Mouse (Mus musculus): Measurements from ENCODE around the gene Elk3.

Gene Elk3

GRCm38 (mm10) chr10:93294547-93295219, 16.3 kb downstream of the Elk3 start:
- DNase-seq (ENCODE audit: low spot score in 2 of 2), result no peak

GRCm38 (mm10) chr10:93293621-93294020, 17.3 kb downstream of the Elk3 start:
- DNase-seq (ENCODE audit: low spot score in 2 of 2), result no peak

- peak; percentile 51 to 72 for DNase-seq (ENCODE audit: low spot score in 2 of 2)
Measured at GRCm38 (mm10) chr10:93291843-93292242, 19.1 kb downstream of the Elk3 start.

GRCm38 (mm10) chr10:93291352-93291751, 19.6 kb downstream of the Elk3 start:
- no peak for DNase-seq (ENCODE audit: low spot score in 2 of 2)

GRCm38 (mm10) chr10:93289404-93289803, 21.5 kb downstream of the Elk3 start:
- no peak for DNase-seq (ENCODE audit: low spot score in 2 of 2)

- no peak for DNase-seq (ENCODE audit: low spot score in 2 of 2)
Measured at GRCm38 (mm10) chr10:93288336-93288735, 22.6 kb downstream of the Elk3 start.

- no peak for DNase-seq (ENCODE audit: low spot score in 2 of 2)
Measured at GRCm38 (mm10) chr10:93287551-93288145, 23.3 kb downstream of the Elk3 start.

- DNase-seq (ENCODE audit: low spot score in 2 of 2), result no peak
Measured at GRCm38 (mm10) chr10:93285489-93285888, 25.4 kb downstream of the Elk3 start.

- peak in 1 of 2 experiments; percentile 21 for DNase-seq (ENCODE audit: low spot score in 2 of 2)
Measured at GRCm38 (mm10) chr10:93283258-93283657, 27.7 kb downstream of the Elk3 start.

- no peak for DNase-seq (ENCODE audit: low spot score in 2 of 2)
Measured at GRCm38 (mm10) chr10:93282526-93282964, 28.4 kb downstream of the Elk3 start.

- no peak for DNase-seq (ENCODE audit: low spot score in 2 of 2)
Measured at GRCm38 (mm10) chr10:93281092-93281491, 29.8 kb downstream of the Elk3 start.

GRCm38 (mm10) chr10:93280586-93280985, 30.3 kb downstream of the Elk3 start:
- DNase-seq (ENCODE audit: low spot score in 2 of 2), result no peak

- DNase-seq (ENCODE audit: low spot score in 2 of 2), result no peak
Measured at GRCm38 (mm10) chr10:93279062-93279461, 31.9 kb downstream of the Elk3 start.

GRCm38 (mm10) chr10:93278361-93278760, 32.6 kb downstream of the Elk3 start:
- DNase-seq (ENCODE audit: low spot score in 2 of 2), result no peak

- no peak for DNase-seq (ENCODE audit: low spot score in 2 of 2)
Measured at GRCm38 (mm10) chr10:93276857-93277256, 34.1 kb downstream of the Elk3 start.

GRCm38 (mm10) chr10:93276349-93276763, 34.6 kb downstream of the Elk3 start:
- no peak for DNase-seq (ENCODE audit: low spot score in 2 of 2)

- DNase-seq (ENCODE audit: low spot score in 2 of 2), result no peak
Measured at GRCm38 (mm10) chr10:93275212-93276136, 35.5 kb downstream of the Elk3 start.

GRCm38 (mm10) chr10:93274277-93274696, 36.6 kb downstream of the Elk3 start:
- DNase-seq (ENCODE audit: low spot score in 2 of 2), result peak in 1 of 2 experiments; percentile 35

GRCm38 (mm10) chr10:93272986-93273982, 37.7 kb downstream of the Elk3 start:
- DNase-seq (ENCODE audit: low spot score in 2 of 2), result peak; percentile 16 to 24

GRCm38 (mm10) chr10:93271831-93272230, 39.1 kb downstream of the Elk3 start:
- DNase-seq (ENCODE audit: low spot score in 2 of 2), result no peak

- DNase-seq (ENCODE audit: low spot score in 2 of 2), result no peak
Measured at GRCm38 (mm10) chr10:93270889-93271460, 40.0 kb downstream of the Elk3 start.

Data from natural killer cell, adult 2 months (primary cell).